Mouse (Mus musculus) thymus, adult 18-20 months (tissue): ENCODE data around the gene Gm20479.
A peak's percentile ranks its signal among the peaks of the same experiment; 100 is the strongest.

Experiments used
- DNase-seq, 2 experiments: peaks; one replicate each; pipeline ENCODE4 v3.0.0; 2022; ENCODE audit warnings: mixed read lengths in 2 of 2

The Gm20479 gene

DNA sequence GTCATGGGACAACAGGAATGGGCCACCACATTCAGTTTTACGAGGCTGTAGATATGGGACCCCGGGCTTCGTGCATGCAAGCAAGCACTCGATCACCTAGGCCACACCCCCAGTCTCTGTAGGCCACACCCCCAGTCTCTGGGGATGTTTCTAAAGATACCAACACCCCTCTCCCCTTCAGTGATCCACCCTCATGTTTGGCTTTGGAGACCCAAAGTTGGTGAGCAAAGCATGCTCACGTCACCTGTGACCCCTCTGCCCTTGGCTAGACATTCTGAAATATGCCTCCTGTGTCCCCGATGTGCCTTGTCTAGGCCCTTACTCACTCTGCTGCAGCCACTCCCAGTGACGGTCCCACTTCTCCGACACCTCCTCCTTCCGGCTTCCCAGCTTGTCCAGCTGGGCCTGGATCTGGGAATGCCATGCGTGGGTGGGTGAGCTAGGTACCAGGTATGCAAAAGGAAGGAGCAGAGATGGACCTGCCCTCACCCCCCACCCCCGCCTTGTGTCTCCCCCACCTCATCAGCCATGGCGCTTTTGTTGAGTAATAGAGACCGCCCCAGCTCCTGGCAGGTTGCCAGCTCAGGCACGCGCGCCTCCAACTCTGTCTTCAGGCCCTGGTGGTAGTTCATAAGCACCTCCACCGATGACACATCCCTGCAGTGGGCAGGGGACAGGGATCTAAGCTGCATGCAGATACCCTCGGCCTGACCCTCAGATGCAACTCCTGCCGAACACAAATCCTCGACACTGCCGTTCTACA, 9.0 kb upstream of the Gm20479 start:
- DNase-seq = no peak

DNA sequence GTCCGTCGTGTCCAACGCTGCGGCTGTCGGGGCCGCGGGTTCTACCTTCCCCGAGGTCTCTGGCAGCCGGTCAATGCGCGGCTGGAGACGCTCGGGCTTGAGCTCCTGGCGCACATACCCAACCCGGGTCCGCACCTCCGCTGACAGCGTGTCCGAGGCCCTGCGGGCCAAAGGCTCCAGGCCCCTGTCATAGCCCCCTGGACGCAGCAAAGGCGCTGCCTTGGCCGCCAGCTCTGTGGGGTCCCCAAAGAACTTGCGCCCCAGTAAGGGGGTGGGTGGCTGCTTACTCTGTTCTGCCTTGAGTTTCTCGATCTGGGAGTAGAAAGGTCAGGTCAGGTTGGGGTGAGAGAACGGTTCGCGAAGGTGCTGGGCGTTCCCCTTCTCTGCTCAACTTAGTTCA, 7.2 kb upstream of the Gm20479 start:
- DNase-seq = no peak

DNA sequence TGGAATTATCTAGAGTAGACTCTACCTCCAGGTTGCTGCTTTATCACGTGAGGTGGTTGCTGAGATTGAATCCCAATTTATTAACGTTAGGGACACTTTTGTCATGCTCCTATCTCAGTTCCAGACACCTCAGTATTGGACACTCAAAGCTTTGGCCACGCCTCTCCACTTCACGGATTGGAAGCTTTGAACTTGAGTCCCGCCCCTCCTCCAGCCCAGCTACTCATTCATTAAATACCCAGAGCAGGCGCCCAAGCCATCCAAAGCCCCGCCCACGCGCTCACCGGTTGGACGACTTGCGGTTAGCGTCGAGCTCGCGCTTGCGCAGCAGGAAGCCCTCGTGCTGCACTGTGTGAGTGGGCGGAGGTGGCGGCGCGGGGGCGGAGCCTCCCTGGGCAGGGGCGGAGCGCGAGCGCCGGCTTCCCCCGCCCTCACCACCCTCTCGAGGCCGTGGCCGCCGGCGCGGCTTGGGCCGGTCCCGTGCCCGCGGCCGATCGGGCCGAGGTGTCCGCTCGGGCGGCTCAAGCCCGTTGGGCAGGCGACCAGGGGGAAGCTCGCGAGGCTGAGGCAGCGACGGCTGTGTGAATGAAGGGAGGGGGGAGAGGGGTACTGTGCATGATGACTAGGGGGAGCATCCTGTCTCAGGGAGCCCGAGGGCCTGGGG, 4.2 kb upstream of the Gm20479 start:
- DNase-seq = peak; percentile 95 to 96

GRCm38 (mm10) chr7:27360749-27361148, 3.5 kb upstream of the Gm20479 start:
- DNase-seq = no peak

DNA sequence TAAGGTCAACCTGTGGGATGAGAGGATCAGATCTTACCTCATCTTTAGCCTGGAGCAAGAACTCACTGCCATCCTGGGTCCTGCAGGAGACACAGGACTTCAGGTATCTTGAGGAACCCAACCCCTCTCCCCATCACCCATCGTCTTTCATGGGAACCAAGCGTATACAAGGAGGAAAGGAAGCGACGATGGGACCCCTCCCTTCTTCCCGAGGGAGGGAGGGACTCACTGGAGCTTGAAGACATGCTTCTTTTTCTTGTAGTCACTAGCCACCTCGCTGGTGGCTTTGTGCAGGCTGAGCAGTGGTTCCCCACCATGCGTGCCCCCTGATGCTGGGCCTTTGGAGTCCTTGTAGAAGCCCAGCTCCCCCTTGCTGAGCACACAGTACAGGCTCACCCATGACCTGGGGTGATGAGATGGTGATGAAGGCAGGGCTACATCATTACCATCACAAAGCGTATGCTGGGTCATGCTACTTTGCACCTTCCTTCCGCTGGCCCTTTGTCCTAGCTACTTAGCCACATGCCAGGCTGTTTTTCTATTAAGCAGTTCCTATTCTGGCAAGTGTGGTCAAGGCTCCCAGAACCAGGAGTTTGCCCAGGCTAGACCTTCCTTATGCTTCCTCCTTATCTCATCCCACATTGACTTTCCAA, 2.6 kb upstream of the Gm20479 start:
- DNase-seq = no peak

- DNase-seq = no peak
Observed at GRCm38 (mm10) chr7:27359162-27359561, 1.9 kb upstream of the Gm20479 start.

DNA sequence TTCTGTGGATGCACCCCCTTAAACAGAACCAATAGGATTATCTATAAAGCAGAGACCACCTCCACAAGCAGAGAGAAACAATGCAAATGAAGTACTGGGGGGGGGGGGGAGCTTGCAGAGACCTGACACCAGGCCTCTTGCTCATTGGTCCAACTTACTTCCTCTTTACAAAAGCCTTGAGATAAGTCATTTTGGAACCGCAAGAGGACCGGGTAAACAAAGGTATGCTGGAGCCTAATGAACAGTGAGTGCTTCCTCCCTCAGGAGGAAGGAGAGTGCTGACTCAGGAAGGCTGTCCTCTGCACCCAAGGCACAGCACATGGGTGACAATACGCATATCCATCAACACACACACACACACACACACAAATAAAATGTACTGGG, 368 bp upstream of the Gm20479 start:
- no peak for DNase-seq

- DNase-seq = peak in 1 of 2 experiments; percentile 27
Observed at GRCm38 (mm10) chr7:27356248-27356647, 971 bp downstream of the Gm20479 start.

DNA sequence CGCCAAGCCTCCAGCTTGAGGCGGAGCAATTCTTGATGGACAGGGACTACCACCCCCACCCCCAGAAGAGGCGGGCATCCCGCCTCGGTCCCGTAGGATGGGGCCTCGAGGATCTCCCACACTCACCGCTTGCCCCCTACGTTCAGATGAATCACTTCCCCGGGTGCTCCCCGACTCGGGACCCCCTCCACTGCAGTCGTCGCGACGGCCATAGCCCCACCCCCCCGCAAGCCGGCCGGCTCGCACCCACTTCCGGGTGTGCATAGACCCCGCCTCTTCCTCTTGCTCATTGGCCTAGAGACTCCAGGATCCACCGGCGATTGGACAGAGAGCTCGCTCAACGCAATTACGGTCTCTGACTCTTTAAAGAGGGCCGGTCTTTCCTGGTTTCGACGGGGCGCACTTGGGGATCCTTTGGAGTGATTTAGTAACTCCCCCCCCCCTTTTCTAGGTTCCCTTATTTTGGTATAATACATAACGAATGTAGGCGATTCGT, 1.4 kb downstream of the Gm20479 start, which contains the start of gene Shkbp1:
TSS of gene Shkbp1 (minus strand) at position 275 of the 496 bp plus-strand sequence.
- DNase-seq = peak; percentile 75 to 87

- DNase-seq = no peak
Observed at GRCm38 (mm10) chr7:27355261-27355660, 2.0 kb downstream of the Gm20479 start.

DNA sequence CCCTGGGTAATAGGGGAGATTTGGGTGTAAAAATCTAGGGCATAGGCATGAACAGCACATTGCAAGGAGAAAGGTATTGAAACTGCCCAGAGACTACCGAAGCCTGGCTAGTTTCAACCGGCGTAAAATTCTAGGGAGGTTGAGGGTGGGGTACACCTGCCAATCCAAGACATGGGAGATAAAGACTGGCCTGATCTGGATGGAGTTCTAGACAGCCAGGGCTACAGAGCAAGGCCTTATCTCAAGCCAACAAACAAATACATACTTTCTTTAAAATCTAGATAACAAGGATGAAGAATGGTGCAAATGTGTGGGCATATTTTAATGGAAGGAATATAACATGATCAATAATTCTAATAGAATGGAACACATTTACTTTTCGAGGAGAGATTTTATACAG, 2.4 kb downstream of the Gm20479 start:
- DNase-seq = no peak

DNA sequence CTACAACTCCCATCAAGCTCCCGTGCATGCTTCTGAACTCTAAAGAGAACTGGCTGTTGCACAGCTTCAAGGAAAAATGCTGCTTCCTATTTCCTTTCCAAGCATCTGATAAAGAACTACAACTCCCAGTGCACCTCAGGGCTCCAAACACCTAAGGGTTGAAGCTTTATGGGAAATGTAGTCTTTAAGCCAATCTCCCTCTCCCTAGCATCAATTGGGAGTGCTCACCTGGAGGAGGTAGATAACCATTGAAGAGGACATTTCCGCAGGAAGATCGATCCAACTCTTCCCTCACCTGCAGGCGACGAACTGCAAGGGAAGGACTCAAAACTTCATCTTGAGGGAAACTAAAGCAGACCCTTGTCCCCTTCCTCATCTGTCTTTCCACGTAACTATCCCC, 3.1 kb downstream of the Gm20479 start:
- no peak for DNase-seq

GRCm38 (mm10) chr7:27345444-27345843, 11.8 kb downstream of the Gm20479 start:
- no peak for DNase-seq

- DNase-seq = no peak
Observed at GRCm38 (mm10) chr7:27342595-27342994, 14.6 kb downstream of the Gm20479 start.

DNA sequence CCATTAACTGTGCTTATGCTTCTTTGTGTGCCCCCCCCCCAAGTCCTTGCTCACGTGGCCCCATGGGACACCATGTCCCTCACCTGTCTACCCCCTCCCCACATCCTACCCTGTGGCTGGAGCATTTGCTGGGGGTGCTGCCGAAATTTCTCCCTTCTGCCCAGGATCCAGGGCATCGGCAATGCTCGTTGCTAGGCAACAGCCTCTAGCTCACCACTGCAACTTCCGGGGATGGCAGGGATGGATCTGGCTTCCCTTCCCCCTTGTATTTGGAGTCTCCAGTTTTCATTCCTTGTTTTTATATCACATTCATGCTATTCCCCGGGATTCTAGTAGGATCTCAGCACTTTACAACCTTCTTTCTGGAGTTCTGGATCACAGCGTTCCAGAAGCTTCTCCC, 17.7 kb downstream of the Gm20479 start:
- DNase-seq = no peak

GRCm38 (mm10) chr7:27339114-27339513, 18.1 kb downstream of the Gm20479 start:
- no peak for DNase-seq

GRCm38 (mm10) chr7:27337175-27337853, 19.9 kb downstream of the Gm20479 start, which contains the start of gene Ltbp4:
Ltbp4 (minus strand) TSS chr7:27337692.
- no peak for DNase-seq

GRCm38 (mm10) chr7:27335928-27336823, 21.0 kb downstream of the Gm20479 start:
- DNase-seq = peak; percentile 55 to 60

DNA sequence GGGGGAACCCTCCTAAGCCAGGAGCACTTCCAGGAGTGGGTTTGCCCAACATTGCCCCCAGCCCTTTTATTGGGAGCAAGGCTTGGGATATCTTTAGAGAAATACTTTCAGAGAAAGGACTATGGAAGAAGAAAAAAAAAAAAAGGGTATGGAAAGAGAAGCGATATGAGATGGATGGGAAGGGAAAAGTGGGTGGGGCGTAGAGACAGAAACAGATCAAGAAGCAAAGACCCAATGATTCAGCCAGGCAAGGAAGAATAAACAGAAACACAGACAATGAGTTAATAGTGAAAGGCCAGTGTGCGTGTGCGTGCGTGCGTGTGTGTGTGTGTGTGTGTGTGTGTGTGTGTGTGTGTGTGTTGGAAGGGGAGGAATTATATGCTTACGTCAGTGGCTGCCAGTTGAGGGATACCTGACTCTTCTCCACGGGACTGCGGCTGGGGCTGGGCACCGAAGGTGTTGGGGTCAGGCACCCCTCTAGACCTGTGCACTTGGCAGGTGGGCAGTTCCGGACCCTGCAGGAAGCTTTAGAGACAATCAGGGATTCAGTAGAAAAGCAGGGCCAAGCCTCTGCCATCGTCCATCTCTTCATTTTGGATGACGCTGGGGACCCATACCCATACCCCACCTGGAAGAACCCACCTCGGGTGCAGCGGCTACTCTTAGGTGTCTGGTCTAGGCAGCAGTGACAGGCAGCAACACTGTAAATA, 22.1 kb downstream of the Gm20479 start:
- no peak for DNase-seq

GRCm38 (mm10) chr7:27334405-27334911, 22.8 kb downstream of the Gm20479 start:
- no peak for DNase-seq
